Mouse (Mus musculus) heart, postnatal 36 days (tissue): ENCODE data around the gene Gm31371. TPM values are rescaled to one million over a fixed set of nuclear protein-coding genes. Genes with fewer than 3 reads are reported as not detected.
"Not testable (repeated sequence)": the region's sequence is repeated elsewhere in the genome, so short reads cannot be mapped to it uniquely, and the experiment has no call there.

Source experiments
- DNase-seq, 2 experiments: peaks; one replicate each; pipeline ENCODE4 v3.0.0; 2021 to 2022
- intact Hi-C: fragments of 180-260 bp; cut with DNase I; formaldehyde crosslinking; loops from one replicate; pipeline ENCODE4 v1.15.1; 2025
- total RNA-seq, 2 experiments: library from RNA; stranded (reverse); gene quantifications; 2 replicates each; pipeline ENCODE4 v1.2.3; 2021

Gene Gm31371
- under 1 TPM in 1 of 2 experiments, not detected in 1; 0.28 TPM for total RNA-seq

DNA sequence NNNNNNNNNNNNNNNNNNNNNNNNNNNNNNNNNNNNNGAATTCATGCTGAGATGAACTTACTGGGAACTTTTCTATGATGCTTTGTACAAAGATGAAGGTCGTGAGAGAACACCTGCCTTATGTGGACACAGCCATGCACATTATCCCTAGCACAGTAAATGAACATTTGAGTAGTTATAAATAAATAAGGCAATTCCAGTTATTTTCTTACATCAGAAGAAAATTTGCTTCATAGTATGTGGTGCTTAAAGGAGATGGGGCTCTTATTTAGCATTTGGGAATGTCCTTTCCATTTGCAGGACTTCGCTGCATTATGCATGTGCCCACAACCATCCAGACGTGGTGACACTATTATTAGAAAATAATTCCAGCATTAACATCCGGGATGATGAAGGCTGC lies at the start of gene Gm31371:
Gene Gm31371, plus strand, starts transcription at position 301 of the 400 bp plus-strand sequence.
- not testable (repeated sequence) for DNase-seq

DNA sequence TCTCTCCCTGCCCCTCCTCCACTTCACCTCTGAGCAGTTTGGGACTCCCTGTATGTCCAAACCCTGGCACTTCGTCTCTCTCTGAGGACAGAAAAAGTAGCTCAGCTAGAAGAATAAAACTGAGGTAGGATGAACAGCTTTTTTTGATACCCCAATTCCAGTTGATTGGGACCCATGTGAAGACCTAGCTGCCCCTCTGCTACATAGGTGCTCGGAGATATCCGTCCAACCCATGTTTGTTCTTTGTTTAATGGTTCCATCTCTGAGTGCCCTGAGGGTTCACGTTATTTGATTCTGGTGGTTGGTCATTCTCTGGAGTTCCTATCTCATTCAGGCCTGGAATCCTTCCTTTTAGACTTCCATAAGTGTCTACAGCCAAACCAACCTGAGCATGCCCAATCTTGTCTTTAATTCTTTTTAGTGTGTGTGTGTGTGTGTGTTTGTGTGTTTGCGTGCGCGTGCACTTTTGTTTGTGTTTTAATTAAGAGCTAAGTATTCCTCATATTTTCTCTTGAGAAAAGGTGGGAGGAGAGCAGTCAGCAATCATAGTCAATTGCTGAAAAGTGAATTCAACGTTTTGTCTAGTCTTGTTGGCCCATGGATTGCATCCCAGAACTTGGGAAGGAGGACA lies 3.3 kb downstream of the Gm31371 start:
- intact Hi-C loops, DNase-seq: not testable (repeated sequence)

More for the DNA sequence above, at the start of gene Gm31371:
- intact Hi-C loops = not testable (repeated sequence)

DNA sequence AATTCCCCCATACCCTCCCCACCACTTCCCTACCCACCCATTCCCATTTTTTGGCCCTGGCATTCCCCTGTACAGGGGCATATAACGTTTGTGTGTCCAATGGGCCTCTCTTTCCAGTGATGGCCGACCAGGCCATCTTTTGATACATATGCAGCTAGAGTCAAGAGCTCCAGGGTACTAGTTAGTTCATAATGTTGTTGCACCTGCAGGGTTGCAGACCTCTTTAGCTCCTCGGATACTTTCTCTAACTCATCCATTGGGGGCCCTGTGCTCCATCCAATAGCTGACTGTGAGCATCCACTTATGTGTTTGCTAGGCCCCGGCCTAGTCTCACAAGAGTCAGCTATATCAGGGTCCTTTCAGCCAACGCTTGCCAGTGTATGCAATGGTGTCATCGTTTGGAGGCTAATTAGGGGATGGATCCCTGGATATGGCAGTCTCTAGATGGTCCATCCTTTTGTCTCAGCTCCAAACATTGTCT lies 5.7 kb downstream of the Gm31371 start:
- DNase-seq, intact Hi-C loops: not testable (repeated sequence)

GRCm38 (mm10) chr8:19919086-19919485 lies 15.9 kb downstream of the Gm31371 start:
- intact Hi-C loops, DNase-seq: not testable (repeated sequence)

- DNase-seq = peak in 1 of 2 experiments; percentile 5
- intact Hi-C loops = not testable (repeated sequence)
Measured at GRCm38 (mm10) chr8:19934274-19934673, 31.1 kb downstream of the Gm31371 start.

- intact Hi-C loops, DNase-seq: not testable (repeated sequence)
Measured at GRCm38 (mm10) chr8:19935541-19936030, 32.4 kb downstream of the Gm31371 start.

- intact Hi-C loops = no loop called here
- DNase-seq = no peak
Measured at GRCm38 (mm10) chr8:19960935-19961334, 57.7 kb downstream of the Gm31371 start.

- peak; percentile 1 to 5 for DNase-seq
- intact Hi-C loops = not testable (repeated sequence)
Measured at GRCm38 (mm10) chr8:19963766-19964165, 60.6 kb downstream of the Gm31371 start.

DNA sequence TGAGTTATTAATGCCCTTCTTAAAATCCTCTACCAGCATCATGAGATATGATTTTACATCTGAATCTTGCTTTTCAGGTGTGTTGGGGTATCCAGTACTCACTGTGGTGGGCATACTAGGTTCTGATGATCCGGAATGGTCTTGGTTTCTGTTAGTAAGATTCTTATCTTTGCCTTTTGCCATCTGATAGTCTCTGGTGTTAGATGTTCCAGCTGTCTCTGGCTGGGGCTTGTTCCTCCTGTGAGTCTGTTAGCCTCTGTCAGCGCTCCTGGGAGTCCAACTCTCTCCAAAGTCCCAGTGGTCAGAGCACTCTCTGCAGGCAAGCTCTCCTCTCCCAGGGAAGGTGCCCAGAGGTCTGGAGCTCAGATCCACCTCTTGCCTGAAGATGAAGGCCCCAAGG lies 65.0 kb downstream of the Gm31371 start:
- DNase-seq = peak; percentile 21 to 27
- intact Hi-C loops = not testable (repeated sequence)

DNA sequence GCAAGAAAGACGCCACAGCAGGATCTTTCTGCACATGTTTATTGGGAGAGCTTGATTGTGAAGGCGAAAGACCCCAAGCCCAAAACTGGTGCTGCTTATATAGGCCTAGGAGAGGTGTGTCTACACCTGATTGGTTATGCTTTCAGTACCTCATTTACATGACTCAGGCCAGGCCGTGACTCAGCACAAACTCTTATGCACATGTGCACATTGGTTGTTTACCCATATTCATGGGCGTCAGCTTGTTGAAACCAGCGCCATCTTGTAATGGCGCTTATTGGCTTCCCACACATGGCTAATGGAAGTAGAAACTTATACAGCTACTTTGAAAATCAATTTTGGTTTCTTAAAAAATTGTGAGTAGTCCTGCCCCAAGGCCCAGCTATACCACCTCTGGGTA lies 72.0 kb downstream of the Gm31371 start:
- intact Hi-C loops, DNase-seq: not testable (repeated sequence)

Other genes starting within 250 kb of the Gm31371 start
- under 1 TPM; 0.22 to 0.47 TPM for gene 4930467E23Rik, start 173.8 kb upstream of the Gm31371 start, total RNA-seq